In genomic region chr14:55029034-55029698, GRCm38 (mm10) we compare ENCODE assay signal across 8 mouse cellular contexts. TPM values are rescaled to one million over a fixed set of nuclear protein-coding genes. Genes with fewer than 3 reads are reported as not detected.
DNase-seq lines count a peak whose midpoint lies in the region; ATAC-seq and TF ChIP-seq lines count a peak whose summit lies in the region.
"Had no signal": no experiment of that assay in that cellular context is flagged by ENCODE, and none has a peak within 500 bp of the region (broad histone marks: within the 10 kb centered on the region; RNA-seq: fewer than 3 reads in every experiment).

No protein-coding gene starts in this region.

- peak overlapping the region; percentile 88 for H3K27ac ChIP-seq in hindbrain, embryonic 16.5 days (ENCODE audit: low read depth, low read length)
- peak overlapping the region; percentile 86 for H3K27ac ChIP-seq in midbrain, postnatal 0 days (ENCODE audit: low read depth, low read length)

- peak overlapping the region; percentile 2; the same call in 1 of the 2 replicates for H3K4me2 ChIP-seq in hindbrain, embryonic 16.5 days (ENCODE audit: low read length)
- H3K4me2 ChIP-seq in midbrain, postnatal 0 days (ENCODE audit: low read depth, low read length, poor library complexity, severe bottlenecking) = no peak overlapping the region

- H3K4me1 ChIP-seq in E14TG2a.4 (replicated peaks; ENCODE audit: low read depth, low read length) = peaks cover 63% of the 10 kb centered on the region
- peaks cover 28% of the 10 kb centered on the region for H3K4me1 ChIP-seq in hindbrain, embryonic 16.5 days (ENCODE audit: control insufficient read depth, insufficient read depth, low read depth, low read length)
- H3K4me1 ChIP-seq in midbrain, postnatal 0 days (ENCODE audit: insufficient read depth, low read length) = peaks cover 12% of the 10 kb centered on the region

- 0 out of 2 replicates have a peak, but pooled peaks cover 7% of the 10 kb centered on the region for H3K27me3 ChIP-seq in E14TG2a.4 (ENCODE audit: insufficient read depth, low read length)
- H3K27me3 ChIP-seq in hindbrain, embryonic 16.5 days (replicated peaks; ENCODE audit: control insufficient read depth, insufficient read depth, low read length) = no peaks in the 10 kb centered on the region
- no peaks in the 10 kb centered on the region for H3K27me3 ChIP-seq in midbrain, postnatal 0 days (ENCODE audit: insufficient read depth, low read length)

- ATAC-seq in common myeloid progenitor, adult 5-6 weeks (replicated peaks; ENCODE audit: low read depth, poor library complexity, severe bottlenecking) = peak; percentile 60; the same call in 1 of the 2 replicates
- peak; percentile 26 for ATAC-seq in hindbrain, embryonic 16.5 days
- ATAC-seq in midbrain, postnatal 0 days (ENCODE audit: low FRiP score) = peak; percentile 56

- peak; percentile 45 to 53 for DNase-seq in B cell, adult 2 months
- DNase-seq in midbrain, postnatal 0 days (ENCODE audit: low spot score) = peak; percentile 76
- no peak for DNase-seq in layer of hippocampus, adult 9-10 months (ENCODE audit: low spot score)
- no peak for DNase-seq in ovary, postnatal 36 days (ENCODE audit: low spot score)

- 6% methylated on average over 11 of the region's 11 CpGs for WGBS in hindbrain, embryonic 16.5 days
- 5% methylated on average over 11 of the region's 11 CpGs for WGBS in midbrain, postnatal 0 days

- H3K36me3 ChIP-seq in E14TG2a.4 (ENCODE audit: insufficient read depth, low read length) = peaks cover 18% of the 10 kb centered on the region
- H3K36me3 ChIP-seq in hindbrain, embryonic 16.5 days (ENCODE audit: control insufficient read depth, insufficient read depth, low read length) = peaks cover 3% of the 10 kb centered on the region; the same call in 1 of the 2 replicates
- peaks cover 2% of the 10 kb centered on the region; the same call in 1 of the 2 replicates for H3K36me3 ChIP-seq in midbrain, postnatal 0 days (ENCODE audit: insufficient read depth, low read length)

- H3K4me3 ChIP-seq in E14TG2a.4 (replicated peaks; ENCODE audit: low read length) = no peak overlapping the region
- no peak overlapping the region for H3K4me3 ChIP-seq in hindbrain, embryonic 16.5 days (ENCODE audit: low read length)
- no peak overlapping the region; the same call in 1 of the 2 replicates for H3K4me3 ChIP-seq in midbrain, postnatal 0 days (ENCODE audit: low read depth, low read length)

- H3K9me3 ChIP-seq in E14TG2a.4 (ENCODE audit: low read length) = no peaks in the 10 kb centered on the region
- H3K9me3 ChIP-seq in hindbrain, embryonic 16.5 days (ENCODE audit: control insufficient read depth, low read length) = no peaks in the 10 kb centered on the region
- H3K9me3 ChIP-seq in midbrain, postnatal 0 days (ENCODE audit: low read length) = no peaks in the 10 kb centered on the region

- peak; percentile 50 for TF ChIP-seq CTCF in E14TG2a.4 (conservative IDR thresholded peaks at IDR 0.05; ENCODE audit: low read length)
- peak; percentile 68 for TF ChIP-seq CTCF in midbrain, postnatal 0 days (IDR thresholded peaks at IDR 0.05)

- no peak overlapping the region; the same call in 1 of the 2 replicates for H3K9ac ChIP-seq in hindbrain, embryonic 16.5 days (ENCODE audit: low read depth, low read length)
- no peak overlapping the region for H3K9ac ChIP-seq in midbrain, postnatal 0 days (replicated peaks; ENCODE audit: low read length, poor library complexity, severe bottlenecking)

RNA-seq across cellular contexts. Expression of gene Ngdn, which starts 13.9 kb away (rescaled TPM):
- total RNA-seq in common myeloid progenitor, adult 5-6 weeks (2017) = 53.3 and 56.1 TPM in 2 replicates
- polyA plus RNA-seq in hindbrain, embryonic 16.5 days (2015; fragmentation: Nextera tagmentation; extraction: Ambion mirVana) = 48.2 and 50.6 TPM in 2 replicates
- total RNA-seq in midbrain, postnatal 0 days (2014; rRNA removed) = 20.9 and 29.6 TPM in 2 replicates
- polyA plus RNA-seq in midbrain, postnatal 0 days (2015; fragmentation: Nextera tagmentation; extraction: Ambion mirVana) = 44.3 and 48.1 TPM in 2 replicates

RNA-seq across cellular contexts. Expression of gene Myh7, which starts 34.7 kb away (rescaled TPM):
- not detected in 2 replicates for total RNA-seq in common myeloid progenitor, adult 5-6 weeks (2017)
- polyA plus RNA-seq in hindbrain, embryonic 16.5 days (2015; fragmentation: Nextera tagmentation; extraction: Ambion mirVana) = 8.5 and 10.6 TPM in 2 replicates
- 1.8 and 3.2 TPM in 2 replicates for total RNA-seq in midbrain, postnatal 0 days (2014; rRNA removed)
- 9.6 and 10.3 TPM in 2 replicates for polyA plus RNA-seq in midbrain, postnatal 0 days (2015; fragmentation: Nextera tagmentation; extraction: Ambion mirVana)

RNA-seq across cellular contexts. Expression of gene Gm17428, which starts 52.4 kb away (rescaled TPM):
- total RNA-seq in common myeloid progenitor, adult 5-6 weeks (2017) = not detected in 2 replicates
- not detected in 2 replicates for polyA plus RNA-seq in hindbrain, embryonic 16.5 days (2015; fragmentation: Nextera tagmentation; extraction: Ambion mirVana)
- not detected in 2 replicates for total RNA-seq in midbrain, postnatal 0 days (2014; rRNA removed)
- polyA plus RNA-seq in midbrain, postnatal 0 days (2015; fragmentation: Nextera tagmentation; extraction: Ambion mirVana) = not detected in 2 replicates
- polyA plus RNA-seq: gonadal fat pad, adult 2 months had no signal

Comparison
In these comparisons a context has a peak if more than half of its experiments do, and no peak if none do; other contexts are left out.
1. DNase-seq: peak in B cell, adult 2 months (2 of 2) and midbrain, postnatal 0 days (single experiment); none in layer of hippocampus, adult 9-10 months (single experiment) and ovary, postnatal 36 days (single experiment).
2. Peak in every context shown above with its lines, with median percentiles within 50 percentile points of each other: ATAC-seq.